7 mouse cellular contexts compared by ENCODE assay signal in genomic region chr15:84625712-84626414, GRCm38 (mm10).
DNase-seq lines count a peak whose midpoint lies in the region.

No protein-coding gene starts in this region.

- DNase-seq in brain, adult 2 months (ENCODE audit: low read depth, low spot score) = peak; percentile 39
- peak; percentile 51 for DNase-seq in embryo, embryonic 9.5 days (ENCODE audit: extremely low spot score)
- peak; percentile 37 for DNase-seq in hindlimb bud, embryonic 11.5 days (ENCODE audit: extremely low spot score, low read depth, low spot score)
- DNase-seq in lung, postnatal 14 days = peak; percentile 45
- DNase-seq in ovary, postnatal 10 days (ENCODE audit: low spot score) = no peak
- no peak for DNase-seq in c-Kit-positive CD71-positive TER-119-positive erythroid progenitor cells, embryonic 14.5 days (ENCODE audit: low spot score)
- no peak for DNase-seq in urinary bladder, adult 18-20 months (ENCODE audit: low spot score in 2 of 2)

Comparison
In these comparisons a context has a peak if more than half of its experiments do, and no peak if none do; other contexts are left out.
1. DNase-seq: peak in brain, adult 2 months (single experiment), embryo, embryonic 9.5 days (single experiment), hindlimb bud, embryonic 11.5 days (single experiment) and lung, postnatal 14 days (single experiment); none in ovary, postnatal 10 days (single experiment), c-Kit-positive CD71-positive TER-119-positive erythroid progenitor cells, embryonic 14.5 days (single experiment) and urinary bladder, adult 18-20 months (0 of 2).